Mouse (Mus musculus): ENCODE data around the gene Pgc. TPM values are rescaled to one million over a fixed set of nuclear protein-coding genes. Genes with fewer than 3 reads are reported as not detected.

The Pgc gene
- total RNA-seq (2023; ENCODE audit: inconsistent age) = not detected in 4 replicates

DNA sequence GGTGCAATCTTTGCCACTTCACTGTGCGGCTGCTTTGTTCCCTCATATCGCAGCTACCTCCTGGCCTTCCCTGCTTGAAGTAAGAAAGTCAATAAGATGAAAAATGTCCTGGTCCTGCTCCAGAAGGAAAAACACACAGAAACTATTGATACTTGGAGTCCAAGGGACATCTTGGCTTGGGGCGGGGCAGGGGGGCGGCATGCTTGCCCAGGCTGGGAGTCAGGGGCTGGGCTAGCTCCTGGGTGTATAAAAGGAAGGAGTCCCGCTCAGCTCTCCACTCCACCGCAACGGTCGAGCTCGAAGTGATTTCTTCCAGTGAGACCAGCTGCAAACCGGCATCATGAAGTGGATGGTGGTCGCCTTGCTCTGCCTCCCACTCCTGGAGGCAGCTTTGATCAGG lies at the start of gene Pgc:
Pgc (plus strand) TSS at position 277 of the 400 bp plus-strand sequence.

DNA sequence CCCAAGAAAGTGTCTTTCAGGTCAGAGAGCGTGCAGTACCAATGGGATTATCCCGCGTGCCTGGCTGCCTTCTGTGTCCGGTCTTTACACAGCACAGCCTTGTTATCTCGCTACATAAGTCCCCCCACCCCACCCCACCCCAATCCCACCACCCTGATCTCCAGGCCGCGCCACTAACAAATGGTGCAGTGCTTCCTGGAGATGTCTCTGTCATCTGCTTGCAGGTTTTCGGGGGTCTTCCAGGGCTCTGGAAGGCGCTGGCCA lies 38.4 kb upstream of the Pgc start, which contains the start of gene Tomm6:
Tomm6 (minus strand) TSS at position 43 of the 264 bp plus-strand sequence.

DNA sequence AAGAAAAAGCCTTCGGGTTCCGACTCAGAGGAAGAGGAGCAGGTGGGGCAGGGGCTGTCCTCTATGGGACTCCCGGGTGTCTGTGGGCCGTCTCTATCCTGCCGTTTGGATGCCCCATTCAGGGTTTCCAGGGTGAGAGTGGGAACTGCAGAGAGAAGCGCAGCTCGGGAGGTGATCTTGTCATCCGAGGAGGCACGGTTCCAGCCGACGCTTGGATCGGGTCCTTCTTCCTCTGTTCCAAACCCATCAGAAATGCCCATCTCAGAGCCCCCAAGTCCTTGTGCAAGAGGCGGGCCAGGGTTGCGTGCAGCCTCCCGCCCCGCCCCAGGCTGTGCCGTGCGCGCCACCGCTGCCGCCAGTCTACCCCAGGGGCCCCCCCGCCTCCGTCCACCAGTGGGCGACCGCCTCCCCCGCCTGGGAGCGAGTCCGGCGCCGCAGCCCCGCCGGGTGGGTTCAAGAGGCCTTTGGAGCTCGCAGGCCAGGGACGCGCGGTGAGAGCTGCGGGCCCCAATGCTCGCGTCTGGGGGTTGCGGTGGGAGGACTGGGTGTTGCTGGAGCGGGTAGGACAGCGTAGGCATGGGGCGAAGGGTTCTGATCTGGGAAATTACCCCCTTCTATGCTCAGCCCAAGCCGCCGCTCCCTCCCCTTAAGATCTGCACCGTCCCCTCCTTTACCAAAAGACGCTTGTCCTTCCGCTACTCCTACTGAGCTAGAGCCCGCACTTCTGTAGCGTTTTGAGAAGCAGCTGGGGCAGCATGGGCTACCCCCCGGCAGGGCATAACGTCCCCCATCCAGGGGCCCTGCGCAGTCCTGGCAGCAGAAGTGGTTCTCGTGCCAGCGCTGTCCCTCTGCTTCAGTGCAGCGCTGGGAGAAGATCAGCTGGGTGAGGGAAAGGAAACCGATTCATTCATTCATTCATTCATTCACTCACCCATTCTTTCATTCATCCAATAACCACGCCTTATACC lies 37.8 kb upstream of the Pgc start, which contains the start of gene Frs3:
Frs3 (plus strand) TSS at position 423 of the 968 bp plus-strand sequence.

DNA sequence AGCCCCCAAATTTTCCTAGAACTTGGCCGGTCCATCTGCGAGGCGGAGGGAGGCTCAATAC lies 32.4 kb upstream of the Pgc start, which contains the start of gene Gm21981:
Gm21981 (minus strand) TSS at position 14 of the 61 bp plus-strand sequence.

DNA sequence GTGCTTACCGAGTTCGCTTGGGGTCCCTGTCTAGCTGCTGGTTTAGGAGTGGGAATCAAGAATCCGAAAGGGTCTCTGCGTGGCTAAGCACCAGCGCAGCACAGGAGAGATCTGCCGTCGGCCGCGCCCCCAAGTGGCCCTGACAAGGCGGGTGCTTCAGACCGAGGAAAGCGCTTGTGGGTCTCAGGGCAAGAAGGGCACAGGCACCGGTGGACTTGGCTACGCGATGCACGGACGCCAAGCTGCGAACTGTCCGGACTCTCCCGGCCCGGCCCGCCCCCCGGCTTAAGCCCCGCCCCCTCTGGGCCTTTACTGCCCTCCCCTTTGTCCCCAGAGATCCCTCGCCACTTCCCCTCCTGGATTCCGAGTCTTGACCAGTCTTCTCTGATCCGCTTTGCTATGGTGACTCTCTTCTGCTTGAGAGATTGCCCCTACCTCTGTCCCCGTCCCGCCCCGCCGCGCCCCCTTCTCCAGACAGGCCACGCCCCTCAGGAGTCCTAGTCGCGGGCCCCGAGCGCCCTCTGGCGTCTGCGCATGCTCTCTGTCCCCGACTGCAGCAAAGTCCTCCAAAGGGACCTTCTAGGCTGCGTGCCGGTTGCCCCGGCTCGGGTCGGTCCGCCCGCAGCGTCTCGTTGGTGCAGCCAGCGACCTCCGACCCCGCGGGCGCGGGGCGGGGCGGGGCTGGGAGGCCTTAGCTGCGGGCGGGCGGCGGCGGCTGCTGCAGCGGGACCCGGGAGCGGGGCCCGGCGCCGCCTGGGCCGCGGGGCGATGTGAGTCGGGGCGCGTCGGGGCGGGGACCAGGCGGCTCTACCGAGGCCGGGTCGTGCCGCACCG lies 31.9 kb upstream of the Pgc start, which contains the start of gene Prickle4:
Prickle4 (minus strand) TSS at position 234 of the 834 bp plus-strand sequence.

DNA sequence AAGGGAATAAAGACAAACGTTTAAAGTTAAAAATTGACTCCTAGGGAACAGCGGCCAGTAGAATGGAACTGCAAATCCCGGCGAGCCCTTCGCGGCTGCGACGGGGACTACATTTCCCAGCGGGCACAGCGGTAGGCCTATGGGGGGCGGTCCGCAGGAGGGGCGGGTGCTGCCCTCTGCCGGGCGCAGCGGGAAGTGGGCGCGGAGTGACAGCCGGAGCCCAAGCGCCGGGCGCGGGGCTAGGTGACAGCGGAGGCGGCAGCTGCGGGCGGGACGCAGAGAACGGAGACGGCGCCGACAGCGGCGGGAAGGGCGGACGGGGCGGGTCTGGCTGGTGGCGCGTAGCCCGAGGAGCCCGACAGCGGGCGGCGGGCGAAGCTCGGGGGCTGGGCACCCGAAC lies 10.2 kb downstream of the Pgc start, which contains the start of gene Tfeb:
Tfeb (plus strand) TSS at position 175 of the 400 bp plus-strand sequence.

Other genes starting within 250 kb of the Pgc start
- gene Taf8, start 224.6 kb upstream of the Pgc start, total RNA-seq (2023; ENCODE audit: inconsistent age) = 64.3 to 80.1 TPM (median 73.3 TPM) in 4 replicates
- gene Ccnd3, start 221.8 kb upstream of the Pgc start, total RNA-seq (2023; ENCODE audit: inconsistent age) = 206 to 221 TPM (median 211 TPM) in 4 replicates
- gene Bysl, start 115.3 kb upstream of the Pgc start, total RNA-seq (2023; ENCODE audit: inconsistent age) = 12.7 to 14.2 TPM (median 13.2 TPM) in 4 replicates
- gene Med20, start 115.3 kb upstream of the Pgc start, total RNA-seq (2023; ENCODE audit: inconsistent age) = 59.2 to 69.9 TPM (median 62.6 TPM) in 4 replicates
- 2.5 to 5.6 TPM (median 2.9 TPM) in 4 replicates for gene Gm20517, start 115.3 kb upstream of the Pgc start, total RNA-seq (2023; ENCODE audit: inconsistent age)
- 3.5 to 6.8 TPM (median 5.3 TPM) in 4 replicates for gene Usp49, start 96.2 kb upstream of the Pgc start, total RNA-seq (2023; ENCODE audit: inconsistent age)
- gene Tomm6, start 38.5 kb upstream of the Pgc start, total RNA-seq (2023; ENCODE audit: inconsistent age) = 133 to 174 TPM (median 155 TPM) in 4 replicates
- gene Frs3, start 37.8 kb upstream of the Pgc start, total RNA-seq (2023; ENCODE audit: inconsistent age) = 0.96 to 2.7 TPM (median 1.7 TPM) in 4 replicates
- 0.66 TPM in 1 of 4 replicates, not detected in the others for gene Gm21981, start 32.4 kb upstream of the Pgc start, total RNA-seq (2023; ENCODE audit: inconsistent age)
- 0.58 TPM in 1 of 4 replicates, not detected in the others for gene Prickle4, start 32.1 kb upstream of the Pgc start, total RNA-seq (2023; ENCODE audit: inconsistent age)
- gene Tfeb, start 10.2 kb downstream of the Pgc start, total RNA-seq (2023; ENCODE audit: inconsistent age) = 164 to 175 TPM (median 167 TPM) in 4 replicates
- not detected in 4 replicates for gene Mdfi, start 107.8 kb downstream of the Pgc start, total RNA-seq (2023; ENCODE audit: inconsistent age)
- gene Foxp4, start 197.8 kb downstream of the Pgc start, total RNA-seq (2023; ENCODE audit: inconsistent age) = 77.2 to 95.5 TPM (median 92.3 TPM) in 4 replicates